Mouse (Mus musculus) thymus, postnatal 10 days (tissue): ENCODE results near the gene Ccdc169.

Experiments used
- DNase-seq, 2 experiments: peaks; one replicate each; pipeline ENCODE4 v3.0.0; 2021; ENCODE audit warnings: low spot score in 2 of 2

Ccdc169 gene

DNA sequence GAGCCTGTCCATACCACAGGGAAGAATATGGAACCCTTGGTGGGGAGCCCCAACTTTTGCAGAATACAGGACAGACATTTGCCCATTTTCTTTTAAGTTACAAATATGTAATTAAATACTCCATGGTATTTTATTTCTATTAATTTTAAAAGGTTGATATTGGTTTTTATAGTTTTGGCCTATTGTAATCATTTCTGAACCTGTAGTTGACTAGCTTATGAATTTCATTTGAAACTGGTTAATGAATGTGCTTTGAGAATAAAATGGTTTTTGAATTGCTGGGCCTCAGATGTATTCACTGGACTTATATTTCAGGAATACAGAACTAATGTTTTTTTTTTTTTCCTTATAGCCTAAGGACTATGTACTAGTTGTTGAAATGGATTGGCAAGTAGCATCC is at the start of gene Ccdc169:
Ccdc169 (plus strand) TSS at position 301 of the 400 bp plus-strand sequence.
- no peak for DNase-seq

GRCm38 (mm10) chr3:55087360-55087759 is 49.8 kb upstream of the Ccdc169 start:
- no peak for DNase-seq

DNA sequence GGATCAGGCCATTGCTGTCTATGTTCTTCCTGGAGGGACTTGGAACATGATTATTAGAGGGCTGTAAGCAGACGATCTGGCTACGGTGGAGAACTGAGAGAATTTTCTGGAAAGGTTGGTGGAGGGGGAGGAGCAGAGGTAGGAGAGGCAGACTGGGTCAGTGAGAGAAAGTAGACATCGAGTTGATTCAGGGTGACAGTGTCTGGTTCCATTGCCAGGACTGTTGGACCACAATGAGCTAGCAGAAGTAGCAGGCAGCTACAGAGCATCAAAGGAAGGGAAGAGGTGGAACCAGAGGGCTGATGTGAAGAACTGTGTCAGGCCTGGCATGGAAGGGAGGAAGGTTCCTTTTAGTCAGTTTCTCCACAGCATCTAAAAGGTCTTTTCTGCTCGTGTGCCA is 48.8 kb upstream of the Ccdc169 start:
- no peak for DNase-seq

DNA sequence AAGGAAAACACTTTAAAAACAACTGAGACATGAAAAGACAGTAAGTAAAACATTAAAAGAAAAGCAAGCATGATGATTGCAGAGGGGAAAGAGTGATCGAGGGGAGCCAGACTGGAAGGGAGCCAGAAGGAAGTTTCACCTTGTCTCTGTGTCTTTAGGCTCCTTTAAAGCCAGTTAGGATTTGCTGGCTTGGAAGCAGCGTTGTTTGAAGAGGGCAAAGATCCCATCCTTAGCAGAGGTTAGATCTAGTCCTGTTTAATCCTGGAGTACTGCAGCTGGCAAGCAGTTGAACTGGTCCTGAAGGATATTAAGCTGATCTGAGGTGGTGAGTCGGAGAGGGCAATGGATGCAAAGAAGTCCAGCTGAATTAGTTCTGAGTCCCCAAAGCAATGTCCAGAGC is 48.3 kb upstream of the Ccdc169 start:
- DNase-seq = no peak

- DNase-seq = no peak
These were observed 47.8 kb upstream of the Ccdc169 start for GRCm38 (mm10) chr3:55089291-55089690.

DNA sequence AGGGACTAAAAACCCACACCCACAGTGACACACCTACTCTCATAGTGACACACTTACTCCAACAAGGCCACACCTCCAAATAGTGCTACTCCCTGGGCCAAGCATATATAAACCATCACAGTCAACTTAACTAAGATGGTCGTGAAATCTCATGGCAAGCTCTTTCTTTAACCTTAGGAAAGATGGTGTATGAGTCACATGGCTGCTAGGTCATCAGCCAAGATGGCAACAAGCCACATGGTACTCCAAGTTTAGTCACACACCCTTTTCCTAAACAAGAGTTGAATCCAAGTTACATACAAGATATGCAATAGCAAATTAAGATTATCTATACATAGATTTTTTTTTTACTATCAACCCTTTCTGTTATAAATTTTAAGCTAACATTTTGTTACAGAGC is 44.0 kb upstream of the Ccdc169 start:
- no peak for DNase-seq

GRCm38 (mm10) chr3:55095968-55096654 is 41.0 kb upstream of the Ccdc169 start:
- DNase-seq = no peak

- DNase-seq = no peak
These were observed 40.5 kb upstream of the Ccdc169 start for GRCm38 (mm10) chr3:55096655-55097005.

- no peak for DNase-seq
These were observed 40.0 kb upstream of the Ccdc169 start for GRCm38 (mm10) chr3:55097186-55097585.

GRCm38 (mm10) chr3:55098014-55098413 is 39.1 kb upstream of the Ccdc169 start:
- no peak for DNase-seq

DNA sequence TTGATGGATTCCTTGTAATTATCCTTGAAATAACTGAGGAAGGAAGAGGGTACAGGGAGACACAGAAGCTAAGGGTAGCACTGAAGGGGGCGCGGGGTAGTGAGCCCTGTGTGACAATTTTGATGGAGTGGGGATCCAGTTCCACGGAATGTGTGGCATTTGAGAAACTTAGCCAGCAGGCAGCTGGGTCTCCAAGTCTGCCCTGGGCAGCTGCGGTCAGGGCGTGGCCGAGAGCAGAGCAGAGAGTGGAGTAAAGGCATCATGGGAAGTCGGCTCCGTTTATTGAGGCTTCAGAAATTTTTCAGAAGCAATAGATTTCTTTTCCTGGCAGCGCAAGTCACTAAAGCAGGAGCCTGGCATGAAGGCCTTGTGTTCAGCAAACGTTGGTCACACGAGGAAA is 38.1 kb upstream of the Ccdc169 start:
- no peak for DNase-seq

DNA sequence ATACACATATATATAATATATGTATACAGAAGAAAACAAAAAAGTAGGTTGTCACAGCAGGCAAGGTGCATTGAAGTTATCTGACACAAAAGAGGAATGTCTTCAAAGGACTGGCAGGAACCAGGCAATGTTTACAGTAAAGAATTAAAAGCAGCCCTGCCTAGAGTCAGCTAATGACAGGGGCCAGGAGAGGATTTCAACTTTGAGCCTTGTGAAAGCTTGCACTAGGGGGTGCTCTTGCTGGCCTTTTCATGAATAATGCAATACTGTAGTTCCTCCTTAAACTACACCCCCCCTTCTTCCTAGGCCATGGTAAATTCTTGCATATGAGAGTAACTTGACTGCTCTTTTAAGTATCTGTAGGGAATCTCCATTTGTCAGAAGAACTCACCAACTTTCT is 36.0 kb upstream of the Ccdc169 start:
- DNase-seq = no peak

DNA sequence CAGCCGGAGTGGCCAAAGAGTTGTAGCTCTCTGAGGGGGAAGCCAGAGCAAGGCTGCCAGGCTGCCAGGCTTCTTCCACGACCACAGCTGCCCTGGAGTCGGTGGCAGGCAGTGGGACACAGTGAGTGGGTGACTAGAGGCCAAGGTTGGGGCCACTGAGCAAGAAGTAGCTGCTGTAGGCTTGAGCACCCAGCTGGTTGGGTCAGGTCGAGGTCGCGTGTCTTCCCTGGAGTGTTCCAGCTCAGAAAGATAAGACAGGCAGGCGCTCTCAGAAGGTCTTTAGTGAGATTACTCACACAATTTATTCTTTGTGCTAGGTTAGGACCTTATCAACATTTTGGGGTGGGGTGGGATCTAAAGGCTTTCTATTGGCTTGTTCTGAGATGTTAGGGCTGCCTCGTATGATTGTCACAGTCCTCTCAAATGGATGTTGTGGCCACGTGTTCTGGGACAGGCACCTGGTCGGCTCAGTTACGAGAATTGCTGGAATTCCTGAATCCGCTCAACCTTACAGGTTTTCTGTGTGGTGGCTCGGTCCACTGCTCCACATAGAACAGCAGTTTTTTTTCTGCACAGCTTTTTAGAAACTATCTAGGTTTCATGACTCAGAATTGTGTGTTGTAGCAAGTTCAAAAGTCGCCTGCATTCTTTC is 31.6 kb upstream of the Ccdc169 start:
- DNase-seq = no peak

- DNase-seq = no peak
These were observed 31.1 kb upstream of the Ccdc169 start for GRCm38 (mm10) chr3:55106051-55106450.

DNA sequence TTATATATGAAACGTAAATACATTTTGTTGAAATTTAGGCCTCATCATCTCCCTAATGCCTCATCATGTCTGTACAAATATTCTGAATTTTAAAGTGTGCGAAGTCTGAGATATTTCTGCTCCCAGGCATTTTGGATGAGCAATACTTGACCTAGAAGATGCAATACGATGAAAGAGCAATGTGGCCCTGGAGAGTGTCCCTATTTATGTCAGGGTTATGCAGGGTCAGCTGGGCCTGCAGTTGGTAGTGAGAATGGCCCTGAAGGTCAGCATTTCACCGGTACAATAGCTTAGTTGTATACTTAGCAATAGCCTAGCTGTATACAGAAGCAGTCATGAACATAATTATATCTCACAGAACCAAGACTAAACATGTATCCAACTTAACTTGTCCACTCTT is 28.0 kb upstream of the Ccdc169 start:
- DNase-seq = no peak

- DNase-seq = peak; percentile 83 to 96
These were observed 25.0 kb upstream of the Ccdc169 start, which contains the start of gene Spg20 for GRCm38 (mm10) chr3:55111935-55112709. Gene Spg20 (plus strand): TSS chr3:55112108.

- DNase-seq = no peak
These were observed 24.3 kb upstream of the Ccdc169 start for GRCm38 (mm10) chr3:55112710-55113415.

DNA sequence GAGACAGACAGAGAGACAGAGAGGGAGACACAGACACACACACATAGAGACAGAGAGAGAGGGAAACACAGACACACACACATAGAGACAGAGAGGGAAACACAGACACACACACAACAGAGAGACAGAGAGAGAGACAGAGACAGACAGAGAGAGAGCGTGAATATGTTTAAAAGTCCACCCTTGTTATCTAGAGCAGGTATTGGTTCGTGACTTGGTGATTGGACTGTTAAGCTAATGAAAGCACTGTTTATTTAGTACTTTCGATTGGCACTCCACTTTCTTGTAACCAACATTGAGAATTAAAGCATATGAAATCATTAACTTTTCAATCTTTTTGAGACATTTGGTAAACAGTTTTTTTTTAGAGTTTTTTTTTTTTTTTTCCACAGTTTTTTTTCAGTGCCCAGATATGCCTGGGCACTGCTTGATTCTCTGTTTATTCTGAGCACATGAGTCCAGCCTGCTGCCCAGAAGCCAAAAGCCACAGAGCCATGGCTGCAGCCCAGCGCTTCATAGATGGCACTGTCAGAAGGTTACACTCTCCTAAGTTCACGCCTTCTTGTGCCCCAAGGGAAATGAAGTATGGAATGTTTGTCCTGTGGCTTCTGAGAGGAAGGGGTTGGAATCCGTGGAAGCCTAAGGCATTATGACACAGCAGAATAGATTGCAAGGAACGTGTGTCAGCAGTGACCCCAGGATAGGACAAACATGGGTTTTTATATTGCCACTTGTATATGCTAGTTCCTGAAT is 22.6 kb upstream of the Ccdc169 start:
- no peak for DNase-seq

GRCm38 (mm10) chr3:55115071-55115470 is 22.1 kb upstream of the Ccdc169 start:
- DNase-seq = no peak

DNA sequence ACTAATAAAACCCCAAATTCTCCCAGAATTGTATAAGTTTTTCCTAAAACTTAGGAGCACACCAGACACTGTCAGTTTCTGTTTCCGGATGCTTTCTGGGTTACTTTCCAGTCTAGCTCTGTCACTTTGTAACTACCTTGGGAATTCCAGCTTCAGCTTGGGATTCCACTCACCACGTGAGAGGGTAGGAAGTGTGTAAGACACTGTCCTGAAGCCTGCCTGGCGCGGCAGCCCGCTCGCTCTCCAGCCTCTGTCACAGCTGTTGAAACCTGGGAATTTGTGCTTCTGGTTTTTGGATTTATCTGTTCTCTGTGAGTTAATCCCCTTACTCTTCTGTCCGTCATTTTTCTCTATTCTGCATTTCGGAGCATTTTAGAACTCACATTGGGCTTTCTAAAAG is 21.1 kb upstream of the Ccdc169 start:
- no peak for DNase-seq

DNA sequence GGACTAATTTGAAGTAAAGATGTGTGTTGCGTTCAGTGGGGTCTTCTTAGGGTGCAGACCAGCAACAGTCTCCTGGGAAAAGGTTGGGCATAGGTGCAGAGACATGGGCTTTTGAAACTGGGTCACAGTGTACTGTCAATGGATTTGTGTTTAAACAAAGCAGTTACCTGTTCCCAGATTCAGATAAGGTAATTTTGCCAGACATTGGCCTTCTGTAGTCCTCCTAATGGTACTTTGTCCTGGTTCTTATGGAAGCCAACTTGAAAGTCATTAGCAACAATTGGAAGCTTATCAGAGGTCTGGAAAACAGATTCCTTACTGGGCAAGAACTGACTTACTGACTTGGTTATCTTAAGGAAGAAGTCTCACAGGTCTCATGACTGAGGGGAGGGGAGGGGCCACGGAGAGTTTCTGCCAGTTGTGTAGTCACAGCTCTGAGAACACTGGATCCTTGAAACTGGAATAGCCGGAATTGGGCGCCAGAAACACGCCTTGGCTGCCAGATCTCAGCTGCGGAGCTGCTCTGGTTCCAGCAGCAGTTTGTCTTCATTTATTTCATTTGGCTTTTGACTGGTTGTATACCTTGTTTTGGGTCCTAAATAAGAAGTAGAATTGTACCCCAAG is 17.8 kb upstream of the Ccdc169 start:
- no peak for DNase-seq
